Mouse (Mus musculus) embryo, embryonic 11 days (tissue): Measurements from ENCODE around the gene Gm49342.
A peak's percentile ranks its signal among the peaks of the same experiment; 100 is the strongest.
"Not testable (repeated sequence)": the region's sequence is repeated elsewhere in the genome, so short reads cannot be mapped to it uniquely, and the experiment has no call there.

ENCODE experiments used
- DNase-seq: peaks from one replicate; pipeline ENCODE4 v3.0.0-alpha.2; 2015

Gm49342 gene

GRCm38 (mm10) chr14:50938119-50938908 lies 6.0 kb upstream of the Gm49342 start:
- no peak for DNase-seq

GRCm38 (mm10) chr14:50938940-50939339 lies 5.4 kb upstream of the Gm49342 start:
- DNase-seq = no peak

- not testable (repeated sequence) for DNase-seq
Observed at GRCm38 (mm10) chr14:50944668-50945033, 334 bp downstream of the Gm49342 start.

GRCm38 (mm10) chr14:50945081-50945480 lies 764 bp downstream of the Gm49342 start:
- DNase-seq = not testable (repeated sequence)

GRCm38 (mm10) chr14:50945526-50945925 lies 1.2 kb downstream of the Gm49342 start:
- DNase-seq = not testable (repeated sequence)

GRCm38 (mm10) chr14:50955487-50955886 lies 11.2 kb downstream of the Gm49342 start:
- no peak for DNase-seq

GRCm38 (mm10) chr14:50955942-50956508 lies 11.7 kb downstream of the Gm49342 start, which contains the start of gene Pnp2:
Pnp2 (plus strand) TSS chr14:50955992.
- peak; percentile 31 for DNase-seq

GRCm38 (mm10) chr14:50956724-50957123 lies 12.4 kb downstream of the Gm49342 start:
- DNase-seq = not testable (repeated sequence)

- not testable (repeated sequence) for DNase-seq
Observed at GRCm38 (mm10) chr14:50957146-50957545, 12.8 kb downstream of the Gm49342 start.

GRCm38 (mm10) chr14:50958289-50958995 lies 14.1 kb downstream of the Gm49342 start:
- DNase-seq = not testable (repeated sequence)

- no peak for DNase-seq
Observed at GRCm38 (mm10) chr14:50968216-50968980, 24.1 kb downstream of the Gm49342 start.

- DNase-seq = no peak
Observed at GRCm38 (mm10) chr14:50969041-50969440, 24.7 kb downstream of the Gm49342 start.

GRCm38 (mm10) chr14:50969558-50970544 lies 25.5 kb downstream of the Gm49342 start:
- DNase-seq = peak; percentile 23

- DNase-seq = no peak
Observed at GRCm38 (mm10) chr14:50970822-50971221, 26.5 kb downstream of the Gm49342 start.

- DNase-seq = not testable (repeated sequence)
Observed at GRCm38 (mm10) chr14:50973054-50973453, 28.7 kb downstream of the Gm49342 start.

- no peak for DNase-seq
Observed at GRCm38 (mm10) chr14:50973700-50974099, 29.4 kb downstream of the Gm49342 start.

GRCm38 (mm10) chr14:50975001-50975400 lies 30.7 kb downstream of the Gm49342 start:
- DNase-seq = no peak

- peak; percentile 33 for DNase-seq
Observed at GRCm38 (mm10) chr14:50976674-50977073, 32.4 kb downstream of the Gm49342 start.

GRCm38 (mm10) chr14:50978451-50978850 lies 34.1 kb downstream of the Gm49342 start:
- DNase-seq = not testable (repeated sequence)

GRCm38 (mm10) chr14:50979631-50980030 lies 35.3 kb downstream of the Gm49342 start:
- DNase-seq = no peak

- DNase-seq = no peak
Observed at GRCm38 (mm10) chr14:50981207-50981606, 36.9 kb downstream of the Gm49342 start.

GRCm38 (mm10) chr14:50981837-50982236 lies 37.5 kb downstream of the Gm49342 start:
- DNase-seq = no peak
